Mouse (Mus musculus) midbrain, embryonic 11.5 days (tissue): ENCODE data around the gene Stk11ip. TPM values are rescaled to one million over a fixed set of nuclear protein-coding genes. Genes with fewer than 3 reads are reported as not detected.

ENCODE experiments used
- polyA plus RNA-seq: library from polyadenylated mRNA; unstranded; fragments of >200 nt; fragmentation: Nextera tagmentation; extraction: Ambion mirVana; gene quantifications from 2 replicates; pipeline ENCODE4 v1.2.1, GENCODE M21; 2014

Stk11ip gene
- polyA plus RNA-seq, 1 experiment from 2014 or later: 15.7 TPM

Other genes with a start within 250 kb of the Stk11ip start
- gene Resp18, start 243.1 kb upstream of the Stk11ip start, polyA plus RNA-seq: 28.5 and 34.8 TPM in 2 replicates
- gene Dnpep, start 203.5 kb upstream of the Stk11ip start, polyA plus RNA-seq: 149 TPM in 2 replicates
- gene Des, start 161.2 kb upstream of the Stk11ip start, polyA plus RNA-seq: 0.52 and 0.68 TPM in 2 replicates
- gene Speg, start 146.2 kb upstream of the Stk11ip start, polyA plus RNA-seq: 13.4 and 15.2 TPM in 2 replicates
- gene Gmppa, start 85.6 kb upstream of the Stk11ip start, polyA plus RNA-seq: 56.1 and 56.4 TPM in 2 replicates
- gene Asic4, start 71.1 kb upstream of the Stk11ip start, polyA plus RNA-seq: 4.6 and 5.9 TPM in 2 replicates
- 15.2 and 20.8 TPM in 2 replicates for gene Chpf, start 42.2 kb upstream of the Stk11ip start, polyA plus RNA-seq
- gene Tmem198, start 42.0 kb upstream of the Stk11ip start, polyA plus RNA-seq: 11.6 and 13.0 TPM in 2 replicates
- gene Obsl1, start 15.1 kb upstream of the Stk11ip start, polyA plus RNA-seq: 31.0 and 33.2 TPM in 2 replicates
- gene Inha, start 14.5 kb upstream of the Stk11ip start, polyA plus RNA-seq: 1.3 and 1.6 TPM in 2 replicates
- gene Slc4a3, start 24.7 kb downstream of the Stk11ip start, polyA plus RNA-seq: 6.5 and 7.2 TPM in 2 replicates